Mouse (Mus musculus) hindbrain, embryonic 15.5 days (tissue): ENCODE measurements at regions not wholly inside any gene's neighbourhood (a gene's known extent, or its start where the extent isn't known, plus 50 kb on each side); places are given as distances from the start of the nearest gene placed in this dataset.
"Not testable (repeated sequence)": the region's sequence is repeated elsewhere in the genome, so short reads cannot be mapped to it uniquely, and the experiment has no call there.

ENCODE experiments used
- ATAC-seq: fragments of 200-750 bp; cut with Nextera tagmentation; 2 replicates; pipeline ENCODE4 v1.8.0; 2017; ENCODE audit warnings: low read depth, moderate number of reproducible peaks, moderate TSS enrichment; ENCODE audit not compliant: low FRiP score
- H3K27ac ChIP-seq: fragments of 300-500 bp; sonication (generic); replicated peaks from 2 replicates; pipeline ENCODE4 v1.5.1; 2015; ENCODE audit warnings: mild to moderate bottlenecking, inconsistent platforms
- H3K27me3 ChIP-seq: fragments of 300-500 bp; sonication (generic); 2 replicates; pipeline ENCODE4 v1.6.1; 2015; ENCODE audit warnings: control low read depth, inconsistent platforms
- H3K36me3 ChIP-seq: fragments of 300-500 bp; sonication (generic); 2 replicates; pipeline ENCODE4 v1.6.1; 2015; ENCODE audit warnings: control low read depth, inconsistent platforms
- H3K4me1 ChIP-seq: fragments of 300-500 bp; sonication (generic); replicated peaks from 2 replicates; pipeline ENCODE4 v1.6.1; 2015; ENCODE audit warnings: control low read depth, inconsistent platforms
- H3K4me2 ChIP-seq: fragments of 300-500 bp; sonication (generic); 2 replicates; pipeline ENCODE4 v1.6.1; 2015; ENCODE audit warnings: moderate library complexity, mild to moderate bottlenecking, inconsistent platforms
- H3K4me3 ChIP-seq: fragments of 300-500 bp; sonication (generic); 2 replicates; pipeline ENCODE4 v1.5.1; 2015; ENCODE audit warnings: mild to moderate bottlenecking, inconsistent platforms
- H3K9ac ChIP-seq: fragments of 300-500 bp; sonication (generic); 2 replicates; pipeline ENCODE4 v1.6.1; 2015; ENCODE audit warnings: inconsistent platforms
- H3K9me3 ChIP-seq: fragments of 300-500 bp; sonication (generic); 2 replicates; pipeline ENCODE4 v1.6.1; 2016; ENCODE audit warnings: control low read depth, inconsistent platforms
- WGBS: fragments of 180-500 bp; shearing (Covaris S2); methylation state at CpG from one replicate; pipeline ENCODE4 v1.1.7; 2015; 5-methylcytosine and 5-hydroxymethylcytosine counted together

GRCm38 (mm10) chr3:9057703-9058102, 552.2 kb downstream of the Zfp704 start:
- not testable (repeated sequence) for H3K9me3 ChIP-seq, H3K4me1 ChIP-seq, H3K9ac ChIP-seq, H3K4me3 ChIP-seq, ATAC-seq, H3K4me2 ChIP-seq, H3K36me3 ChIP-seq, H3K27ac ChIP-seq, H3K27me3 ChIP-seq
- WGBS = 69% methylated on average over 3 of the region's 3 CpGs

GRCm38 (mm10) chr3:9056846-9057245, 553.0 kb downstream of the Zfp704 start:
- no peak overlapping the region for H3K9ac ChIP-seq
- no peak overlapping the region for H3K4me3 ChIP-seq
- no peaks in the 10 kb centered on the region for H3K27me3 ChIP-seq
- H3K27ac ChIP-seq = no peak overlapping the region
- no peaks in the 10 kb centered on the region for H3K36me3 ChIP-seq
- H3K4me2 ChIP-seq = no peak overlapping the region
- H3K9me3 ChIP-seq = no peaks in the 10 kb centered on the region
- H3K4me1 ChIP-seq = no peaks in the 10 kb centered on the region
- ATAC-seq = no peak
- 83% methylated on average over 6 of the region's 6 CpGs for WGBS

GRCm38 (mm10) chr3:9055780-9056179, 554.1 kb downstream of the Zfp704 start:
- Histone ChIP-seq H3K4me2 (no peak overlapping the region), H3K4me3 (no peak overlapping the region), H3K27ac (no peak overlapping the region), H3K9ac (no peak overlapping the region), H3K4me1 (no peaks in the 10 kb centered on the region), H3K27me3 (no peaks in the 10 kb centered on the region), H3K36me3 (no peaks in the 10 kb centered on the region), H3K9me3 (no peaks in the 10 kb centered on the region)
- 65% methylated on average over 6 of the region's 6 CpGs for WGBS
- ATAC-seq = no peak
